9 mouse cellular contexts compared by ENCODE assay signal in the genomic region with DNA sequence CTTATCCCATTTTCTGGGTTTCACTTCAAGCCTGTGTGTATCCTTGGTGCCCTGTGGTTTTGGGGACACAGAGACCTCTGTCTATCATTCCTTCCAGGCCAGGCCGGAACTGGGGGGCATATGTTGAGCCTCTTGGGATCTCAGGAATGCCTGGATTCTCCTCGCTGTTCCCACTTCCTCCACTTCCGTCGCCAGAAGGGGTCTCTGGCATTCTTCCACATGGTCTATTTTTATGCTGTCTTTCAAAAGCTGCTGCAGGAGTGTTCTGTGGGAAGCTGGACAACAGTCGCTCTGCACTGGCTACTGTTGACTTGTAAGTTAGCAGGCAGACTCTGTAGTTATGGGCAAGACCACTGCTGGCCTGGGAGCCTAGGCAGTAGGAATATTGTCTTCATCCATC.
DNase-seq lines count a peak whose midpoint lies in the region; ATAC-seq and TF ChIP-seq lines count a peak whose summit lies in the region.
"Had no signal": no experiment of that assay in that cellular context is flagged by ENCODE, and none has a peak within 500 bp of the region (broad histone marks: within the 10 kb centered on the region; RNA-seq: fewer than 3 reads in every experiment).

No protein-coding gene starts in this region.

- H3K4me3 ChIP-seq in lung, postnatal 0 days (ENCODE audit: low read depth, low read length) = no peak overlapping the region
- H3K4me3 ChIP-seq in lung, adult 2 months (replicated peaks; ENCODE audit: extremely low read depth, low read depth, low read length) = no peak overlapping the region
- H3K4me3 ChIP-seq in intestine, embryonic 16.5 days (ENCODE audit: low read length) = no peak overlapping the region
- no peak overlapping the region for H3K4me3 ChIP-seq in stomach, embryonic 14.5 days (ENCODE audit: low read depth, low read length)
- H3K4me3 ChIP-seq: midbrain, embryonic 12.5 days had no signal

- peak; percentile 35 for ATAC-seq in lung, postnatal 0 days
- peak; percentile 14; the same call in 1 of the 2 replicates for ATAC-seq in intestine, embryonic 16.5 days
- no peak for ATAC-seq in stomach, embryonic 14.5 days (ENCODE audit: insufficient number of reproducible peaks, insufficient read depth, low FRiP score, low read depth)
- no peak for ATAC-seq in inflammation-experienced regulatory T-cells, adult 6 months
- no peak for ATAC-seq in erythroid progenitor cell, adult 5-6 weeks (replicated peaks; ENCODE audit: low FRiP score, poor library complexity, severe bottlenecking)

- H3K4me1 ChIP-seq in lung, postnatal 0 days (ENCODE audit: insufficient read depth, low read depth, low read length) = peaks cover 23% of the 10 kb centered on the region
- H3K4me1 ChIP-seq in lung, adult 2 months (ENCODE audit: control insufficient read depth, insufficient read depth, low read length) = peaks cover 20% of the 10 kb centered on the region
- H3K4me1 ChIP-seq in intestine, embryonic 16.5 days (ENCODE audit: control insufficient read depth, insufficient read depth, low read length) = peaks cover 28% of the 10 kb centered on the region
- H3K4me1 ChIP-seq in stomach, embryonic 14.5 days (ENCODE audit: control insufficient read depth, insufficient read depth, low read length) = peaks cover 35% of the 10 kb centered on the region

- peaks cover 4% of the 10 kb centered on the region; the same call in 1 of the 2 replicates for H3K36me3 ChIP-seq in lung, postnatal 0 days (ENCODE audit: insufficient read depth, low read length)
- 0 out of 2 replicates have a peak, but pooled peaks cover under 1% of the 10 kb centered on the region for H3K36me3 ChIP-seq in intestine, embryonic 16.5 days (ENCODE audit: control insufficient read depth, insufficient read depth, low read length)
- peaks cover 8% of the 10 kb centered on the region for H3K36me3 ChIP-seq in stomach, embryonic 14.5 days (ENCODE audit: control insufficient read depth, insufficient read depth, low read length)
- H3K36me3 ChIP-seq: midbrain, embryonic 12.5 days had no signal

- 13% methylated on average over 5 of the region's 5 CpGs for WGBS in lung, postnatal 0 days
- 26% methylated on average over 5 of the region's 5 CpGs for WGBS in lung, adult 2 months
- 27% methylated on average over 5 of the region's 5 CpGs for WGBS in intestine, embryonic 16.5 days
- 33% methylated on average over 5 of the region's 5 CpGs for WGBS in stomach, embryonic 14.5 days

- no peaks in the 10 kb centered on the region for H3K27me3 ChIP-seq in lung, postnatal 0 days (replicated peaks; ENCODE audit: insufficient read depth, low read length)
- no peaks in the 10 kb centered on the region for H3K27me3 ChIP-seq in intestine, embryonic 16.5 days (replicated peaks; ENCODE audit: control insufficient read depth, insufficient read depth, low read length)
- no peaks in the 10 kb centered on the region for H3K27me3 ChIP-seq in stomach, embryonic 14.5 days (ENCODE audit: control insufficient read depth, insufficient read depth, low read length)
- H3K27me3 ChIP-seq: midbrain, embryonic 12.5 days had no signal

- no peaks in the 10 kb centered on the region for H3K9me3 ChIP-seq in lung, postnatal 0 days (ENCODE audit: low read length)
- H3K9me3 ChIP-seq in intestine, embryonic 16.5 days (ENCODE audit: control insufficient read depth, low read length) = no peaks in the 10 kb centered on the region
- no peaks in the 10 kb centered on the region for H3K9me3 ChIP-seq in stomach, embryonic 14.5 days (ENCODE audit: control insufficient read depth, low read depth, low read length)
- H3K9me3 ChIP-seq: midbrain, embryonic 12.5 days had no signal

- H3K27ac ChIP-seq in lung, postnatal 0 days (ENCODE audit: low read length) = peak overlapping the region; percentile 72; the same call in 1 of the 2 replicates
- H3K27ac ChIP-seq in intestine, embryonic 16.5 days (ENCODE audit: low read length) = peak overlapping the region; percentile 10; the same call in 1 of the 2 replicates
- peak overlapping the region; percentile 48; the same call in 1 of the 2 replicates for H3K27ac ChIP-seq in stomach, embryonic 14.5 days (ENCODE audit: low read length)
- H3K27ac ChIP-seq: midbrain, embryonic 12.5 days had no signal

- peak; percentile 62 to 63 for DNase-seq in cerebellum, postnatal 10 days
- DNase-seq in cerebellum, adult 11 months = no peak
- peak; percentile 47 for DNase-seq in lung, postnatal 0 days (ENCODE audit: low spot score)
- DNase-seq in lung, adult 2 months = no peak

- H3K4me2 ChIP-seq in lung, postnatal 0 days (replicated peaks; ENCODE audit: low read depth, low read length) = no peak overlapping the region
- no peak overlapping the region for H3K4me2 ChIP-seq in intestine, embryonic 16.5 days (ENCODE audit: low read depth, low read length)
- H3K4me2 ChIP-seq in stomach, embryonic 14.5 days (replicated peaks; ENCODE audit: low read depth, low read length) = no peak overlapping the region
- H3K4me2 ChIP-seq: midbrain, embryonic 12.5 days had no signal

- no peak overlapping the region for H3K9ac ChIP-seq in lung, postnatal 0 days (replicated peaks; ENCODE audit: low read depth)
- H3K9ac ChIP-seq in intestine, embryonic 16.5 days (ENCODE audit: low read depth, low read length) = no peak overlapping the region
- no peak overlapping the region for H3K9ac ChIP-seq in stomach, embryonic 14.5 days (replicated peaks; ENCODE audit: low read depth, low read length)
- H3K9ac ChIP-seq: midbrain, embryonic 12.5 days had no signal

- no peak for TF ChIP-seq EP300 in lung, postnatal 0 days (IDR thresholded peaks at IDR 0.05)

- TF ChIP-seq CTCF in lung, postnatal 0 days (IDR thresholded peaks at IDR 0.05) = 0 out of 2 replicates have a peak, but pooled peaks have one; percentile 3
- no peak for TF ChIP-seq CTCF in lung, adult 2 months (IDR thresholded peaks at IDR 0.05; ENCODE audit: insufficient read depth, low read length)

- no peak for TF ChIP-seq POLR2A in lung, adult 2 months (IDR thresholded peaks at IDR 0.05; ENCODE audit: borderline replicate concordance, extremely low read depth, low read depth, low read length)

Comparison
In these comparisons a context has a peak if more than half of its experiments do, and no peak if none do; other contexts are left out.
1. DNase-seq: peak in cerebellum, postnatal 10 days (2 of 2) and lung, postnatal 0 days (single experiment); none in cerebellum, adult 11 months (single experiment) and lung, adult 2 months (single experiment).
2. ATAC-seq: peak in lung, postnatal 0 days (single experiment) and intestine, embryonic 16.5 days (single experiment); none in stomach, embryonic 14.5 days (single experiment), inflammation-experienced regulatory T-cells, adult 6 months (single experiment) and erythroid progenitor cell, adult 5-6 weeks (single experiment).
3. H3K27ac ChIP-seq: peak in every context shown above with its lines; median percentile 72 in lung, postnatal 0 days; 48 in stomach, embryonic 14.5 days; 10 in intestine, embryonic 16.5 days.